Mouse (Mus musculus) mesoderm, embryonic 11.5 days (tissue): ENCODE measurements at regions not wholly inside any gene's neighbourhood (a gene's known extent, or its start where the extent isn't known, plus 50 kb on each side); places are given as distances from the start of the nearest gene placed in this dataset.
A peak's percentile ranks its signal among the peaks of the same experiment; 100 is the strongest.

Source experiments
- DNase-seq: peaks from one replicate; pipeline ENCODE4 v3.0.0-alpha.2; 2012; ENCODE audit warnings: low read depth, low spot score

DNA sequence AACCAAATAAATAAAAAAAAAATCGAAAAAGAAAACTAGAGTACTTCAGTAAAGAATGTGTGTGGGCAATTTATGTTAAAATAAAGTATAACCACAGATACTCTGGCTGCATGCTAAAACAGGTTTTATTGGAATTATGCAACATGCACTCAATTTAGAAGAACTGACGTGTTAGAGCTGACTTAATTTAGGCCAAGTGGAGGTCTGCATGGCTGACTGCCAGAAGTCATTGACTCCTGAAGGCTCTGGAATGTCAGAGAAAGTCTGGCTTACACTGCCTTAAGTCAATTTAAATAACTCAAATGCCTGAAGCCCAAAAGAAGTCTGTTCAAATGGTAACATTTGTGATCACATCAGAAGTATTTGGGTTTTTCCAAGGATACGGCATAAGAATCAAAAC is 198.1 kb upstream of the Gm10192 start:
- peak; percentile 20 for DNase-seq

DNA sequence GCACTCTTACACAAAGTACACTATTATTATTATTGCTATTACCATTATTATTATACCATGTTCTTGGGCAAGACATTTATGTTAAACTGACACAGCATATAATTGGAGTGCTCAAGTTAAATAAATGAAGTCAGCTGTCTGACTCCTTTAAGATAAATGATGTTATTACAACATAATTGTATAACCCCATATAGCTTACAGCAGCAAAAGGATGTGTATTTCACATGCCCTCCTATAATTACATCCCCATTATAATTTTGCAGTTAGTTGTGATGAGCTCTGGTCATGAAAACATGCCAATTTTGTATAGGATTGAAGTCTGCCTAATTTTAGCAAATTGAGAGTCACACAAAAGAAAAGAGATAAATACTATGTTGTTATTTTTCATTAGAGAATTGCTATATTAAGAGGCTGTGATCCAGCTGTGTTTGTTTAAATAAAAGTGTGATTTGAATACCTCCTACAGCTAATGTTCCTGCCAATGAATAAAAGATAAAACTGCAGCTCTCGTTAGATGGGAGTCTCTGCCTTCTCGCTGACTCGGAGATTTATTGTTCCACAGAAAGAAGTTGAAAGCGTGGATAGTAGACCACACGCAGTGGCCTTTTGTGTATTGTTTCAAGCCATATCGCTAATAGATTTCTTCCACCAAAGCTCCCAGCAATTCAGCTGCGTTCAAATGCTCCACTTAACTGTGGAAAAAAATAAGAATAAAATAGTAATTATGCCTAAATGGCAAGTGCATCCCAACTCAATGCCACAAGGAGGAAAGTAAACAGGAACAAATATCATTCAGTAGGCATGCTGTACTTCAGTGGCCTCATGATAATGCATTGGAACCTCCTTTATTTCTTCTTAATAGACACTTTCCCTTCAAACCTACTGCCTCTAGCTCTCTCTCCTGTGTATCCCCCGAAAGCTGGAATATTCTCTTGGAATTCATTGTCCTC is 194.9 kb upstream of the Gm10192 start:
- DNase-seq, result peak; percentile 27

- no peak for DNase-seq
Measured at GRCm38 (mm10) chr4:97360473-97360872, 177.5 kb upstream of the Gm10192 start.

- DNase-seq, result no peak
Measured at GRCm38 (mm10) chr4:97357958-97358357, 175.0 kb upstream of the Gm10192 start.

DNA sequence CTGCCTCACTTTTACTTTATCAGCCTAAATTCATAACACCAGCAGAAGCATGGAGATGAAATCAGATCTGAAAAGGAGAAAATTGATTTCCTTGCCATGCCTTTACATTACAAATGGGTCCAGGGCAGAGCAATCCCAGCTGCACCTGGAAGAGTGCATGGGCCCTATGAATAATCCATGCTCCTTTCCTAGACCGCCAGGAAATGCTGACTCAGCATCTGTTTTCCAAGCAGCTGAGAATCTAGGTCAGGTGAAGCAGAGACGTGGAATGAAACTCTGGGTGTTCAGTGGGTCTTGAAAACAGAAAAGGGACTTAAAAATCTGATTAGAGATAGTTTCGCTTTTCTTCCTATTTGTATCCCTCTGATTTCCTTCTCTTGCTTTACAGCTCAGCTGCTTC is 163.8 kb upstream of the Gm10192 start:
- DNase-seq, result peak; percentile 1

- peak; percentile 1 for DNase-seq
Measured at GRCm38 (mm10) chr4:97344335-97344734, 161.4 kb upstream of the Gm10192 start.

DNA sequence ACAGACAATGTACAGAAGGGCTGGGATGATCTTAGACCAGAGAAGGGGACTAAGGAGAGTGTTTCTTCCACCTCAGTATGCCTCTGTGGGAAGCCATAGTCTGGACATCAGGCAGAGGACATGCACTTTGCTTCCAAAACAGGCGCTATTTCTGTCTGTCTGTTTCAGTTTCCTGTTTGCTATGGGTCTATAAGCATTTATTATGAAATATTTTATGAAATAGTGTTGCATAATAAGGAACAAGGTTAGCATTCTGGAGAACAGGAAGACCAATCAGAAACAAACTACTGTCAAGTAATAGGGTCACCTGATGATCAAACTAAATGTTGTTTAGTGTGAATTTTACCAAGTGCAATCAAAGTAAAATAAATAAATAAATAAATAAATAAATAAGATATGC is 160.4 kb upstream of the Gm10192 start:
- no peak for DNase-seq
